Mouse (Mus musculus) hindbrain, embryonic 14.5 days (tissue): ENCODE results near the gene Ccdc142. TPM values are rescaled to one million over a fixed set of nuclear protein-coding genes. Genes with fewer than 3 reads are reported as not detected.
A peak's percentile ranks its signal among the peaks of the same experiment; 100 is the strongest.

Source experiments
- ATAC-seq: fragments of 200-750 bp; cut with Nextera tagmentation; 2 replicates; pipeline ENCODE4 v1.8.0; 2017; ENCODE audit warnings: moderate number of reproducible peaks, mild to moderate bottlenecking, moderate TSS enrichment, moderate library complexity; ENCODE audit not compliant: low FRiP score
- DNase-seq: peaks from one replicate; pipeline ENCODE4 v3.0.0-alpha.2; 2015; ENCODE audit warnings: low spot score
- H3K27ac ChIP-seq: fragments of 300-500 bp; sonication (generic); 2 replicates; pipeline ENCODE4 v1.5.1; 2014; ENCODE audit warnings: mild to moderate bottlenecking, moderate library complexity
- H3K27me3 ChIP-seq: fragments of 300-500 bp; sonication (generic); 2 replicates; pipeline ENCODE4 v1.6.1; 2014; ENCODE audit warnings: mild to moderate bottlenecking, low read length, mixed read lengths; ENCODE audit not compliant: control insufficient read depth, insufficient read depth
- H3K36me3 ChIP-seq: fragments of 300-500 bp; sonication (generic); replicated peaks from 2 replicates; pipeline ENCODE4 v1.6.1; 2014; ENCODE audit not compliant: control insufficient read depth, insufficient read depth
- H3K4me1 ChIP-seq: fragments of 300-500 bp; sonication (generic); replicated peaks from 2 replicates; pipeline ENCODE4 v1.6.1; 2014; ENCODE audit warnings: antibody characterized with exemption, low read length, mixed read lengths; ENCODE audit not compliant: control insufficient read depth, insufficient read depth
- H3K4me2 ChIP-seq: fragments of 300-500 bp; sonication (generic); replicated peaks from 2 replicates; pipeline ENCODE4 v1.6.1; 2014; ENCODE audit warnings: mild to moderate bottlenecking, moderate library complexity
- H3K4me3 ChIP-seq: fragments of 300-500 bp; sonication (generic); replicated peaks from 2 replicates; pipeline ENCODE4 v1.5.1; 2014; ENCODE audit warnings: mild to moderate bottlenecking, low read length
- H3K9ac ChIP-seq: fragments of 300-500 bp; sonication (generic); 2 replicates; pipeline ENCODE4 v1.6.1; 2014
- H3K9me3 ChIP-seq: fragments of 300-500 bp; sonication (generic); 2 replicates; pipeline ENCODE4 v1.6.1; 2016; ENCODE audit warnings: low read length; ENCODE audit not compliant: control insufficient read depth
- WGBS: fragments of 180-500 bp; shearing (Covaris S2); extraction: QIAGEN DNeasy Blood & Tissue Kit; methylation state at CpG from one replicate; pipeline ENCODE4 v1.1.7; 2014; 5-methylcytosine and 5-hydroxymethylcytosine counted together
- polyA plus RNA-seq: library from polyadenylated mRNA; unstranded; fragments of >200 nt; fragmentation: Nextera tagmentation; extraction: Ambion mirVana; gene quantifications from 2 replicates; pipeline ENCODE4 v1.2.1, GENCODE M21; 2014

The Ccdc142 gene
- polyA plus RNA-seq: 3.5 and 4.2 TPM in 2 replicates

DNA sequence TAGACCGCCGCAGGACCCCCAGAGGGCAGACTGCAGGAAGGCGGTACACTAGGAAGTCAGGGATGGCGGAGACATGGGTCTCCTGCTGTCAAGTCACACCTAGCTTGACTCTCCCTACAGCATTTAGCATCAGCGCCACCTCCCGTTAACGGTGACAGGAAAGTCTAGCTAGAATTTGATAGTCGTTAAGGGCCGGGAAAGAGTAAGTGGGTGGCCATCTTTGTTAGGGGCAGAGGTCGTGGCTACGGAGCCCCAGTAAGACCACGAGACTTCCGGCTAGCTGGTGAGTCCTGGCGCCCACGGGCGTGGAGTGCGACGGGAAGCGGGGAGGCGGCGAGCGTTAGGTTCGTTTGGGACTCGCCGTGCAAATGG is at the start of gene Ccdc142, which contains the start of gene Gm42688:
Ccdc142 (plus strand) TSS at position 286 of the 372 bp plus-strand sequence.
Gm42688 (plus strand) TSS at position 302 of the 372 bp plus-strand sequence.
- Histone ChIP-seq H3K4me3 (peak within 1 kb of the TSS; percentile 53), H3K27ac (peak within 1 kb of the TSS; percentile 63), H3K4me1 (peaks cover 12% of the 10 kb centered on the region), H3K9me3 (no peaks in the 10 kb centered on the region), H3K27me3 (no peaks in the 10 kb centered on the region), H3K4me2 (peak within 1 kb of the TSS; percentile 95), H3K9ac (peak within 1 kb of the TSS; percentile 75), H3K36me3 (peaks cover 3% of the 10 kb centered on the region; the same call in 1 of the 2 replicates)
- under 1% methylated on average over 25 of the region's 25 CpGs for WGBS
- ATAC-seq (peak; percentile 88), DNase-seq (peak; percentile 85)

DNA sequence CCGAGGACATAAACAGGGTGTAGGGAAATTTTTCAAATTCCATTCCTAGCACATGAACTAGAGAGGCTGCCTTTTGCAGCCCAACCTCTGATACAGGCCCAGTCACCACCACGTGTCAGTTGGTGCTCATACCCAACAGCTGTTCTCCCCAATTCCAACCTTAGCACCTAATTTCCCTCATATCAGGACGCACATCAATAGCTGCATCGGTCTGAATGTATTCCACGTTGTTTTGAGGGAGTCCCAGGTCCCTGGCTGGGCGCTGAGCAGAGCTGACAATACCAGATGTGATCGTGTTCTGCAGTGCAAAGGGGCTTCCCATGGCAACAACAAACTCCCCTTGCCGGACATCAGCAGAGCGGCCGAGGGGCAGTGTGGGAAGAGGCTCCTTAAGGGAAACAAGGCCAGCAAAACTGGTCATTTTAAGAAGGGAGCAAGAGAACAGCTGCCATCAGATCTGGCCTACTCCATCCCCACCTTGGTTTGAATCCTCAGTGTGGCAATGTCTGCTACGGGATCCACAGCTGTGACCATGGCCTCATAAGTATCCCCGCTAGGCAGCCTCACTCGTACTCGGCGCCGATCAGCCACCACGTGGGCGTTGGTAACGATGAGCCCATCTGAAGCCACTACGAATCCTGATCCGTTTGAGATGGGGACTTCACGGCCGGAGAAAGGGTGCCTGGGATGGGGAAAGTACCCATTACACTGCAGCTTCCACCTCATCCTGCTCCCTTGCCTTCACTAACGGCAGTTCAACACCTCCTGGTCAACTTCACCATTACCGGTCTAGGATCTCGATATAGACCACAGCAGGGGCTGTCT is 48.1 kb upstream of the Ccdc142 start:
- peaks cover 23% of the 10 kb centered on the region for H3K4me1 ChIP-seq
- H3K4me2 ChIP-seq: peak overlapping the region; percentile 85
- H3K4me3 ChIP-seq: peak overlapping the region; percentile 95
- peak overlapping the region; percentile 93 for H3K9ac ChIP-seq
- DNase-seq (peak; percentile 48), ATAC-seq (peak; percentile 9; the same call in 1 of the 2 replicates)
- H3K36me3 ChIP-seq: peaks cover 29% of the 10 kb centered on the region
- no peaks in the 10 kb centered on the region for H3K9me3 ChIP-seq
- H3K27me3 ChIP-seq: no peaks in the 10 kb centered on the region
- peak overlapping the region; percentile 87 for H3K27ac ChIP-seq
- WGBS: 2% methylated on average over 26 of the region's 26 CpGs

DNA sequence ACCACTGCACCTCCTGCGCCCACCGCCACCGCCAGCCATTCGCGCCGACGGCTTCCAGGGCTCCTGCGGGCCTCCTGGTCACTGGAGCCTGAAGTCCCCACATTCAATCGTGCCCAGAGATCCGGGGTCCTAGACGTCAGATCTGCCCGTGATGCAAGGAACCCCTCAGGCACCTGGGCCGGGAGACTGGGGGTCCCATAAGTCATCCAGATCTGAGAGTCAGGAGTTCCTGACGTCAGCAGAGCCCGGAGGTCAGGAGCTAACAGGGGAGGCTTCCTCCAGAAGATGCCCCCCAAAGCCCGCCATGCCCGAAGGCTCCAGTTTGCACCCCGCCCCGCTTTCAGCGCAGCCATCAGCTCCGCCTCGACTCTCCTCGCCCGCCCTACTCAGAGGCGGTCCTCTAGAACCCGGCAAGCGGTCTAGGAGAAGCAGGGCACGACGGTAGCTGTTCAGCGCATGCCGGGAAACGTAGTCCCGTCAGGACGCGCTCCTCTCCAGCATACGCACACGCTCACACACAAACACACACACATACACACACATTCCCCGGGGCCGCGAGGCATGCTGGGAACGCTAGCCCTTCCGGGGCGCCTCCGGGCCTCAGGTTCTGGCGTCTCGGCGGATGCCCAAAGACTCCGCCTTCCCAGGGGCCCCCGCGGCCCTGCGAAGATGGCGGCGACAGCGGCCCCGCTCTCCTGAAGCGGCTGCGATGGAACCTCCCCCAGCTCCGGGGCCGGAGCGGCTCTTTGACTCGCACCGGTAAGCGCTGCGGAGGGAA is 47.1 kb upstream of the Ccdc142 start, which contains the start of gene Aup1:
Aup1 (plus strand) TSS at position 448 of the 778 bp plus-strand sequence.
- WGBS: under 1% methylated on average over 59 of the region's 64 CpGs
- peak; percentile 98 for DNase-seq
- H3K9me3 ChIP-seq: no peaks in the 10 kb centered on the region

DNA sequence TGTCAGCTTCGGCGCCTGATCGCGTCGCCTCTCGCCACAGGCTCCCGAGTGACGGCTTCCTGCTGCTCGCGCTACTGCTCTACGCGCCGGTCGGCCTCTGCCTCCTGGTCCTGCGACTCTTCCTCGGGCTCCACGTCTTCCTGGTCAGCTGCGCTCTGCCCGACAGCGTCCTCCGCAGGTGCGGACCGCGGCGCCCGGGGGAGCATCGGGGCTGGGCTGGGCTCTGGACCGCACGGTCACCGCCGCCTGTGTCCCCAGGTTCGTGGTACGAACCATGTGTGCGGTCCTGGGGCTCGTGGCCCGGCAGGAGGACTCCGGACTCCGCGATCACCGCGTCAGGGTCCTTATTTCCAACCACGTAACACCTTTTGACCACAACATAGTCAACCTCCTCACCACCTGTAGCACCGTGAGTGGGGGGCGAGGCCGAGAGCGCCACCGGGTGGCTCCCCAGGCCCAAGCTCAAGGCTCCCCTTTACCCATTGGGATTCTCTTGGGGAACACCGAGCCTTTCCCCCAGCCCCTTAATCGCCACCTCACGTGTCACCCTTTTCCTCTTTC is 46.5 kb upstream of the Ccdc142 start, which contains the start of gene Htra2:
Htra2 (minus strand) TSS at position 403 of the 561 bp plus-strand sequence.
- DNase-seq: no peak
- Histone ChIP-seq H3K9ac (peak within 1 kb of the TSS; percentile 93), H3K36me3 (peaks cover 28% of the 10 kb centered on the region), H3K9me3 (no peaks in the 10 kb centered on the region), H3K4me1 (peaks cover 23% of the 10 kb centered on the region), H3K27ac (peak within 1 kb of the TSS; percentile 87), H3K4me3 (peak within 1 kb of the TSS; percentile 95), H3K4me2 (peak within 1 kb of the TSS; percentile 85), H3K27me3 (no peaks in the 10 kb centered on the region)
- ATAC-seq: peak; percentile 11
- WGBS: under 1% methylated on average over 50 of the region's 50 CpGs

More for the DNA sequence above, 47.1 kb upstream of the Ccdc142 start, which contains the start of gene Aup1:
- Histone ChIP-seq H3K9ac (peak within 1 kb of the TSS; percentile 93), H3K27ac (peak within 1 kb of the TSS; percentile 87), H3K27me3 (no peaks in the 10 kb centered on the region), H3K36me3 (peaks cover 29% of the 10 kb centered on the region), H3K4me2 (peak within 1 kb of the TSS; percentile 85), H3K4me1 (peaks cover 23% of the 10 kb centered on the region), H3K4me3 (peak within 1 kb of the TSS; percentile 95)
- peak; percentile 96 for ATAC-seq

DNA sequence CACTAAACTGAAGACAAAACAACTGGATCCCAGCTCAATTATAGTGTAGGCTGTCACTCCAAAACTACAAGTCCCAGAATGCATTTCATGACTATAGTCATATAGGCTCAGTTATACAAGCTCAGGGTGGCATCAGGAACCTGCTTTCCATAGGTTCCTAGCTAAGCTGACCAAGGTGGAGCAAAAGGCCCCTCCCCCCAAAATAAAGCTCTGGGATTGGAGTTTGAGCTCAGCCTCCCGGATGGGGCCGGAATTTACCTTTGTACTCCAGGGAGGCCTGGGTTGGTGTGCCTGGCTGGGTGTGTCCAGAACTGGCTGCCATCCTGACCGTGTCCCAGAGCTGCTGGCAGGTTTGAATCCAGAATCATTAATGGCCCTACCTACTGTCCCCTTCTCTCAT is 43.6 kb upstream of the Ccdc142 start, which contains the start of gene Dqx1:
Dqx1 (plus strand) TSS at position 55 of the 400 bp plus-strand sequence.
- H3K27ac ChIP-seq: no peak within 1 kb of the TSS
- H3K9ac ChIP-seq: no peak within 1 kb of the TSS
- H3K4me1 ChIP-seq: peaks cover 19% of the 10 kb centered on the region
- no peaks in the 10 kb centered on the region for H3K9me3 ChIP-seq
- ATAC-seq (no peak), DNase-seq (no peak)
- H3K36me3 ChIP-seq: peaks cover 12% of the 10 kb centered on the region
- WGBS: 59% methylated on average over 3 of the region's 3 CpGs
- H3K4me3 ChIP-seq: no peak within 1 kb of the TSS
- no peak within 1 kb of the TSS for H3K4me2 ChIP-seq
- H3K27me3 ChIP-seq: peaks cover 22% of the 10 kb centered on the region

DNA sequence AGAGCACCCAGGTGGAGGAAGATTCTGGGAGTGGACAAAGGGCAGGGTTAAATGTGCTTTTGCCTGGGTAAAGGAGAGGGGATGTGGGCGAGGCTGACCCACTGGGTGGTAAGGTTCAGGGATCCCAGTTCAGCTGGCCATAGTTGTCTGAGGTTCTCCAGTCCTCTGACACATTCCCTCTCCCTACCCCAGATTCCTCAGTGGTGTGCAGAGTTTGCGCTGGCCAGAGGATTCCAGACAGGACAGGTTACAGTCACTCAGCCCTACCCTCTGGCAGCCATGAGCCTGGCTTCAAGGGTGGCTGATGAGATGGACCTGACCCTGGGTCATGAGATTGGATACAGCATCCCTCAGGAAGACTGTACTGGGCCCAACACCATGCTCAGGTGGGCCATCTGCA is 42.7 kb upstream of the Ccdc142 start:
- Histone ChIP-seq H3K27ac (no peak overlapping the region), H3K4me2 (no peak overlapping the region), H3K9me3 (no peaks in the 10 kb centered on the region), H3K4me1 (peaks cover 11% of the 10 kb centered on the region), H3K36me3 (peaks cover 12% of the 10 kb centered on the region), H3K27me3 (peaks cover 31% of the 10 kb centered on the region), H3K4me3 (no peak overlapping the region), H3K9ac (no peak overlapping the region)
- DNase-seq: no peak
- ATAC-seq: no peak
- 75% methylated on average over 2 of the region's 2 CpGs for WGBS

DNA sequence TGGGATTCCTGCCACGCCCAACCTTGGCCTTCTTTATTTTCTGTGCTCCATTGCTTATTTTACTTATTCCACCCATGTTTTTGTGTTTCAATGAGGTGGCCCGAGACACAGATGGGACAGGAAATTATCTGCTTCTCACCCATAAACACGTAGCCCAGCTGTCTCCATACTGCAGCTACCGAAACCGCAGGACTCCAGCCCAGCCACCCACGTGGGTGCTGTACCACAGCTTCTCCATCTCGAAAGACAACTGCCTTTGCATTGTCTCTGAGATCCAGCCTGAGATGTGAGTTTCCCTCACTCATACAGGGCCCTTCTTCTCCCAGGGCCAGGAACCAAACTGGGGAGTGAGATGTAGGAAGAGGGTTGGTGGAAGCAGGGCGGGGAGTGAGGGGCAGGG is 35.4 kb upstream of the Ccdc142 start:
- DNase-seq (no peak), ATAC-seq (no peak)
- no peak overlapping the region for H3K4me2 ChIP-seq
- no peak overlapping the region for H3K27ac ChIP-seq
- H3K9me3 ChIP-seq: no peaks in the 10 kb centered on the region
- H3K27me3 ChIP-seq: peaks cover 97% of the 10 kb centered on the region
- 0 out of 2 replicates have a peak, but pooled peaks cover 12% of the 10 kb centered on the region for H3K4me1 ChIP-seq
- WGBS: 41% methylated on average over 8 of the region's 8 CpGs
- H3K36me3 ChIP-seq: no peaks in the 10 kb centered on the region
- H3K4me3 ChIP-seq: no peak overlapping the region
- H3K9ac ChIP-seq: no peak overlapping the region

DNA sequence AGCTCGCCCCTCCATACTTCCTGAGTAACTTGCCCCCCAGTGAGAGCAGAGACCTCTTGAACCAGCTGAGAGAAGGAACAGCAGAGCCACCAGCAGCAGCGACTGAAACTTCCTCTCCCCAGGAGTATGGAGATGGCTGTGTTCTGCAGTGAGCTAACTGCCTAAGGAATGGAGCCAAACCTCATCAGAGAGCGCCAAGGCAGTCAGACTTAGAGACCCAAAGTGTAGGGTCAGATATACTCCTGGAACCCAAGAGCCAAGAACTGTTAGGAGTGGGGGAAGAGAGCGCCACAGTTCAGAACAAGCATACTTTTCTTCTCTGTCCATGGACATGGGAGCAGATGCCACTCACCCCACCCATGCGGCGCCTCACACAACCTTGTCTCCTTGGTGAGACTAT is 35.0 kb upstream of the Ccdc142 start:
- DNase-seq (no peak), ATAC-seq (no peak)
- WGBS: 21% methylated on average over 6 of the region's 6 CpGs

More for the DNA sequence above, 35.0 kb upstream of the Ccdc142 start:
- H3K27ac ChIP-seq: no peak overlapping the region
- no peaks in the 10 kb centered on the region for H3K9me3 ChIP-seq
- H3K4me3 ChIP-seq: no peak overlapping the region
- no peak overlapping the region for H3K9ac ChIP-seq
- no peak overlapping the region for H3K4me2 ChIP-seq
- peaks cover 99% of the 10 kb centered on the region for H3K27me3 ChIP-seq
- no peaks in the 10 kb centered on the region for H3K36me3 ChIP-seq
- H3K4me1 ChIP-seq: 0 out of 2 replicates have a peak, but pooled peaks cover 12% of the 10 kb centered on the region
